Mouse (Mus musculus) kidney, adult 2 months (tissue): ENCODE data around the gene Erh. TPM values are rescaled to one million over a fixed set of nuclear protein-coding genes. Genes with fewer than 3 reads are reported as not detected.

Experiments
- DNase-seq: peaks from one replicate; pipeline ENCODE4 v3.0.0; 2021
- H3K27ac ChIP-seq: fragments of 200-500 bp; 2 replicates; pipeline ENCODE4 v1.5.1; 2012; ENCODE audit warnings: low read depth, low read length, control low read depth, inconsistent platforms; ENCODE audit not compliant: insufficient read depth
- H3K27me3 ChIP-seq: fragments of 200-500 bp; replicated peaks from 2 replicates; pipeline ENCODE4 v1.6.1; 2012; ENCODE audit warnings: mild to moderate bottlenecking, moderate library complexity, low read length, inconsistent platforms; ENCODE audit not compliant: control insufficient read depth, insufficient read depth
- H3K36me3 ChIP-seq: fragments of 200-500 bp; 2 replicates; pipeline ENCODE4 v1.6.1; 2012; ENCODE audit warnings: mild to moderate bottlenecking, moderate library complexity, low read length, inconsistent platforms; ENCODE audit not compliant: control insufficient read depth, insufficient read depth
- H3K4me1 ChIP-seq: fragments of 200-500 bp; 2 replicates; pipeline ENCODE4 v1.6.1; 2011; ENCODE audit warnings: low read length; ENCODE audit not compliant: control insufficient read depth, insufficient read depth
- H3K4me3 ChIP-seq: fragments of 200-500 bp; 2 replicates; pipeline ENCODE4 v1.5.1; 2011; ENCODE audit warnings: mild to moderate bottlenecking, low read depth, low read length, control low read depth; ENCODE audit not compliant: insufficient read depth
- CTCF ChIP-seq: fragments of 200-500 bp; conservative IDR thresholded peaks from 2 replicates; pipeline ENCODE4 v1.5.1; 2011; ENCODE audit warnings: low read depth, mild to moderate bottlenecking, control low read depth, low read length, moderate library complexity, mixed read lengths; ENCODE audit not compliant: insufficient read depth, insufficient read length
- POLR2A ChIP-seq: fragments of 200-500 bp; IDR thresholded peaks from one replicate; pipeline ENCODE4 v1.6.1; 2011; ENCODE audit warnings: low read depth, low read length, control low read depth
- WGBS: fragments of 180-500 bp; shearing (Covaris S2); methylation state at CpG from one replicate; pipeline ENCODE4 v1.1.7; 2018; 5-methylcytosine and 5-hydroxymethylcytosine counted together
- polyA plus RNA-seq: library from polyadenylated mRNA; depleted of rRNA; stranded (reverse); fragments of >200 nt; gene quantifications from 2 replicates; pipeline ENCODE4 v1.2.3, GENCODE M21; 2012; rRNA removed

Gene Erh
- polyA plus RNA-seq, 1 experiment = 36.8 TPM

- Histone ChIP-seq H3K27ac (no peak overlapping the region), H3K36me3 (no peaks in the 10 kb centered on the region), H3K4me1 (no peaks in the 10 kb centered on the region), H3K4me3 (no peak overlapping the region), H3K27me3 (no peaks in the 10 kb centered on the region)
- 47% methylated on average over 2 of the region's 2 CpGs for WGBS
- TF ChIP-seq CTCF = no peak
- TF ChIP-seq POLR2A = no peak
- DNase-seq = no peak
Observed at GRCm38 (mm10) chr12:80584973-80585372, 59.2 kb downstream of the Erh start.

Other genes starting within 250 kb of the Erh start
- 17.0 and 17.2 TPM in 2 replicates for gene Dcaf5, start 207.7 kb downstream of the Erh start, polyA plus RNA-seq
- gene Exd2, start 181.2 kb downstream of the Erh start, polyA plus RNA-seq = 12.1 and 13.5 TPM in 2 replicates
- 0.72 and 0.81 TPM in 2 replicates for gene Galnt16, start 126.1 kb downstream of the Erh start, polyA plus RNA-seq
- 48.3 and 58.2 TPM in 2 replicates for gene Slc39a9, start 458 bp downstream of the Erh start, polyA plus RNA-seq
- gene Plekhd1, start 48.2 kb upstream of the Erh start, polyA plus RNA-seq = 7.4 and 8.8 TPM in 2 replicates
- gene Ccdc177, start 116.3 kb upstream of the Erh start, polyA plus RNA-seq = not detected in 2 replicates
- gene Susd6, start 146.2 kb upstream of the Erh start, polyA plus RNA-seq = 65.5 and 80.0 TPM in 2 replicates